Mouse (Mus musculus): ENCODE measurements around the gene Skor1. TPM values are rescaled to one million over a fixed set of nuclear protein-coding genes. Genes with fewer than 3 reads are reported as not detected.

Gene Skor1
- polyA plus RNA-seq, 1 experiment from 2014 or later, result 0.06 TPM

- WGBS, result 10% methylated on average over 23 of the region's 23 CpGs
- peak overlapping the region; percentile 53 for H3K4me3 ChIP-seq
- peak overlapping the region; percentile 90 for H3K27ac ChIP-seq (replicated peaks)
- no peaks in the 10 kb centered on the region for H3K27me3 ChIP-seq (replicated peaks; ENCODE audit: low read depth, poor library complexity, severe bottlenecking)
- H3K4me1 ChIP-seq, result peaks cover 43% of the 10 kb centered on the region
- DNase-seq (ENCODE audit: low spot score), result peak; percentile 27
- no peaks in the 10 kb centered on the region for H3K9me3 ChIP-seq
- H3K36me3 ChIP-seq (replicated peaks), result no peaks in the 10 kb centered on the region
Observed at GRCm38 (mm10) chr9:63091101-63091921, 57.5 kb downstream of the Skor1 start.

GRCm38 (mm10) chr9:63089141-63089540 is 59.6 kb downstream of the Skor1 start:
- no peaks in the 10 kb centered on the region for H3K27me3 ChIP-seq (replicated peaks; ENCODE audit: low read depth, poor library complexity, severe bottlenecking)
- peaks cover 33% of the 10 kb centered on the region for H3K4me1 ChIP-seq
- H3K27ac ChIP-seq (replicated peaks), result no peak overlapping the region
- H3K4me3 ChIP-seq, result no peak overlapping the region
- H3K36me3 ChIP-seq (replicated peaks), result no peaks in the 10 kb centered on the region
- no peak for DNase-seq (ENCODE audit: low spot score)
- 93% methylated on average over 4 of the region's 4 CpGs for WGBS
- H3K9me3 ChIP-seq, result no peaks in the 10 kb centered on the region

Other genes starting within 250 kb of the Skor1 start
- 50.4 and 52.1 TPM in 2 replicates for gene Pias1, start 161.0 kb downstream of the Skor1 start, polyA plus RNA-seq (2016; fragmentation: Nextera tagmentation; extraction: Ambion mirVana)
- 34.4 and 37.7 TPM in 2 replicates for gene Map2k5, start 228.9 kb upstream of the Skor1 start, polyA plus RNA-seq (2016; fragmentation: Nextera tagmentation; extraction: Ambion mirVana)